Mouse (Mus musculus): Measurements from ENCODE around the gene Ipmk. TPM values are rescaled to one million over a fixed set of nuclear protein-coding genes. Genes with fewer than 3 reads are reported as not detected.
A peak's percentile ranks its signal among the peaks of the same experiment; 100 is the strongest.

The Ipmk gene
- polyA plus RNA-seq, 1 experiment = 31.1 TPM

DNA sequence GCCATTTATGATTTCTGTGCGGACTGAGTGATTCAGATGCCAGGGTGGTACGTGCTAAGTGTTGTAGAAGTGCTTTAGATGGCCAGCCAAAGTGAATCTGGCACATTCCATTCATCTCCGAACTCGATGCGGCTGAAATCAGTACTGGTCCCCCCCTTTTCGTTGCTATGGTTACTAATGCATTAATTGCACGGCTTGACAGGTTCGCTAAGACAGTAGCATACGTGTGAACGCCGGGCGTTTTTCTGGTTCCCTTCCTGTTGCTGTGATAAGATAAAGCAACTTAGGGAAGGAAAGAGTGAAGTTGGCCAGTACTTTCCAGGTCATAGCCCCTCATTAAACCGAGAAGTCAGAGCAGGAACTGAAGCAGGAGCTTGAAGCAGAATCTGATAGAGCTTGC lies 122.2 kb downstream of the Ipmk start:
- Histone ChIP-seq H3K4me1 (ENCODE audit: control insufficient read depth, insufficient read depth, low read length) (no peaks in the 10 kb centered on the region), H3K27ac (ENCODE audit: insufficient read depth, low read depth, low read length) (no peak overlapping the region), H3K36me3 (ENCODE audit: control insufficient read depth, insufficient read depth, low read length) (no peaks in the 10 kb centered on the region), H3K27me3 (replicated peaks; ENCODE audit: control insufficient read depth, insufficient read depth, low read length) (no peaks in the 10 kb centered on the region), H3K4me3 (ENCODE audit: insufficient read depth, low read depth, low read length) (no peak overlapping the region)
- no peak for TF ChIP-seq CTCF (conservative IDR thresholded peaks at IDR 0.05; ENCODE audit: insufficient read depth, insufficient read length, low read depth, low read length)
- no peak for TF ChIP-seq POLR2A (IDR thresholded peaks at IDR 0.05; ENCODE audit: low read depth, low read length)
- DNase-seq = no peak
- 47% methylated on average over 13 of the region's 13 CpGs for WGBS

GRCm38 (mm10) chr10:71472033-71472432 lies 124.5 kb downstream of the Ipmk start:
- WGBS = 84% methylated on average over 6 of the region's 6 CpGs
- Histone ChIP-seq H3K27me3 (replicated peaks; ENCODE audit: control insufficient read depth, insufficient read depth, low read length) (no peaks in the 10 kb centered on the region), H3K36me3 (ENCODE audit: control insufficient read depth, insufficient read depth, low read length) (no peaks in the 10 kb centered on the region), H3K4me1 (ENCODE audit: control insufficient read depth, insufficient read depth, low read length) (no peaks in the 10 kb centered on the region), H3K4me3 (ENCODE audit: insufficient read depth, low read depth, low read length) (no peak overlapping the region), H3K27ac (ENCODE audit: insufficient read depth, low read depth, low read length) (no peak overlapping the region)
- no peak for TF ChIP-seq POLR2A (IDR thresholded peaks at IDR 0.05; ENCODE audit: low read depth, low read length)
- no peak for TF ChIP-seq CTCF (conservative IDR thresholded peaks at IDR 0.05; ENCODE audit: insufficient read depth, insufficient read length, low read depth, low read length)
- DNase-seq = no peak

- H3K4me3 ChIP-seq (ENCODE audit: insufficient read depth, low read depth, low read length) = no peak overlapping the region
- no peak overlapping the region for H3K27ac ChIP-seq (ENCODE audit: insufficient read depth, low read depth, low read length)
- H3K36me3 ChIP-seq (ENCODE audit: control insufficient read depth, insufficient read depth, low read length) = no peaks in the 10 kb centered on the region
- no peaks in the 10 kb centered on the region for H3K4me1 ChIP-seq (ENCODE audit: control insufficient read depth, insufficient read depth, low read length)
- WGBS = 43% methylated on average over 13 of the region's 13 CpGs
- TF ChIP-seq POLR2A (IDR thresholded peaks at IDR 0.05; ENCODE audit: low read depth, low read length) (no peak), CTCF (conservative IDR thresholded peaks at IDR 0.05; ENCODE audit: insufficient read depth, insufficient read length, low read depth, low read length) (no peak)
- H3K27me3 ChIP-seq (replicated peaks; ENCODE audit: control insufficient read depth, insufficient read depth, low read length) = no peaks in the 10 kb centered on the region
- no peak for DNase-seq
These were observed 126.0 kb downstream of the Ipmk start for GRCm38 (mm10) chr10:71473590-71473989.

- WGBS = 73% methylated on average over 8 of the region's 8 CpGs
These were observed 129.0 kb downstream of the Ipmk start for GRCm38 (mm10) chr10:71476471-71477080.

GRCm38 (mm10) chr10:71477147-71477546 lies 129.6 kb downstream of the Ipmk start:
- TF ChIP-seq POLR2A (IDR thresholded peaks at IDR 0.05; ENCODE audit: low read depth, low read length) = no peak
- no peak for TF ChIP-seq CTCF (conservative IDR thresholded peaks at IDR 0.05; ENCODE audit: insufficient read depth, insufficient read length, low read depth, low read length)
- no peak overlapping the region for H3K4me3 ChIP-seq (ENCODE audit: insufficient read depth, low read depth, low read length)
- 68% methylated on average over 4 of the region's 4 CpGs for WGBS
- no peaks in the 10 kb centered on the region for H3K4me1 ChIP-seq (ENCODE audit: control insufficient read depth, insufficient read depth, low read length)
- no peak overlapping the region for H3K27ac ChIP-seq (ENCODE audit: insufficient read depth, low read depth, low read length)
- no peaks in the 10 kb centered on the region for H3K36me3 ChIP-seq (ENCODE audit: control insufficient read depth, insufficient read depth, low read length)
- no peak for DNase-seq
- H3K27me3 ChIP-seq (replicated peaks; ENCODE audit: control insufficient read depth, insufficient read depth, low read length) = no peaks in the 10 kb centered on the region

More at GRCm38 (mm10) chr10:71476471-71477080, 129.0 kb downstream of the Ipmk start:
- Histone ChIP-seq H3K4me1 (ENCODE audit: control insufficient read depth, insufficient read depth, low read length) (no peaks in the 10 kb centered on the region), H3K36me3 (ENCODE audit: control insufficient read depth, insufficient read depth, low read length) (no peaks in the 10 kb centered on the region), H3K4me3 (ENCODE audit: insufficient read depth, low read depth, low read length) (no peak overlapping the region), H3K27me3 (replicated peaks; ENCODE audit: control insufficient read depth, insufficient read depth, low read length) (no peaks in the 10 kb centered on the region), H3K27ac (ENCODE audit: insufficient read depth, low read depth, low read length) (no peak overlapping the region)
- no peak for DNase-seq
- TF ChIP-seq POLR2A (IDR thresholded peaks at IDR 0.05; ENCODE audit: low read depth, low read length) = no peak
- no peak for TF ChIP-seq CTCF (conservative IDR thresholded peaks at IDR 0.05; ENCODE audit: insufficient read depth, insufficient read length, low read depth, low read length)

DNA sequence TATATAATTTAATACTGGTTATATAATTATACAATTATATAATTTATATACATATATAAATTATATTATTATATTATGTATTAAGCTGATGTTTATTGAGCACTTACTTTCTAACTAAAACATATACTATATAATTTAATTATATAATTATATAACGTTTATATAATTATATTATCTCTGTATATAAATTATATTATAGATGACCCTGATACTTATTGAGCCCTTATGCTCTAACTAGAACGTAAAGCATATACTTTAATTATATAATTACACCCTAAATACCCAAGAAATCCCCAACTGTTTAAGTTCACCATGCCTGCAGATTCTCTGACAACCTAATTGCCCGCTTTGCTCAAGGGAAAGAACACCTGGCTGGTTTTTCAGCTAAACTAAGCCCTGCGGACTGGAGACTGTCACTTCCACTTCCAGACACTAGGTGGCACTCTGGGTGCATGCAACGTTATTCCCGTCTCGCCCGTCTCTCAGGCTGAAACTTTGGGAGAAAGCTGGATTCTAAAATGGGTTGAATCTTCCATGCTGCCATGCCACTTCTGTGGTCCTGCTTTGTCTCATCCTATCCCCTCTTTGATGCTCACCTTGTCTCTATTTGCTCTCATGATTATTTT lies 132.2 kb downstream of the Ipmk start:
- no peak overlapping the region for H3K27ac ChIP-seq (ENCODE audit: insufficient read depth, low read depth, low read length)
- H3K4me1 ChIP-seq (ENCODE audit: control insufficient read depth, insufficient read depth, low read length) = no peaks in the 10 kb centered on the region
- peak; percentile 61 for DNase-seq
- WGBS = 9% methylated on average over 8 of the region's 8 CpGs
- H3K27me3 ChIP-seq (replicated peaks; ENCODE audit: control insufficient read depth, insufficient read depth, low read length) = no peaks in the 10 kb centered on the region
- no peaks in the 10 kb centered on the region for H3K36me3 ChIP-seq (ENCODE audit: control insufficient read depth, insufficient read depth, low read length)
- TF ChIP-seq CTCF (conservative IDR thresholded peaks at IDR 0.05; ENCODE audit: insufficient read depth, insufficient read length, low read depth, low read length) = peak; percentile 94
- TF ChIP-seq POLR2A (IDR thresholded peaks at IDR 0.05; ENCODE audit: low read depth, low read length) = no peak
- H3K4me3 ChIP-seq (ENCODE audit: insufficient read depth, low read depth, low read length) = no peak overlapping the region

Other genes with a start within 250 kb of the Ipmk start
- gene Bicc1, start 188.1 kb upstream of the Ipmk start, polyA plus RNA-seq (2012; rRNA removed) = 69.0 and 78.8 TPM in 2 replicates
- gene Tfam, start 109.5 kb upstream of the Ipmk start, polyA plus RNA-seq (2012; rRNA removed) = 9.0 and 12.8 TPM in 2 replicates
- 23.8 and 26.7 TPM in 2 replicates for gene Ube2d1, start 62.5 kb upstream of the Ipmk start, polyA plus RNA-seq (2012; rRNA removed)
- gene Cisd1, start 2.8 kb upstream of the Ipmk start, polyA plus RNA-seq (2012; rRNA removed) = 299 and 319 TPM in 2 replicates